Mouse (Mus musculus) activated CD4-positive, CD25-positive, alpha-beta regulatory T cell, adult 9 weeks (primary cell): ENCODE measurements around the gene Vipr1. TPM values are rescaled to one million over a fixed set of nuclear protein-coding genes. Genes with fewer than 3 reads are reported as not detected.

Experiments
- polyA plus RNA-seq: library from polyadenylated mRNA; unstranded; fragments of 100-300 nt; shearing (Covaris generic); gene quantifications from one replicate; pipeline ENCODE4 v1.2.1, GENCODE M21; 2017

The Vipr1 gene
- polyA plus RNA-seq = 2.0 TPM

DNA sequence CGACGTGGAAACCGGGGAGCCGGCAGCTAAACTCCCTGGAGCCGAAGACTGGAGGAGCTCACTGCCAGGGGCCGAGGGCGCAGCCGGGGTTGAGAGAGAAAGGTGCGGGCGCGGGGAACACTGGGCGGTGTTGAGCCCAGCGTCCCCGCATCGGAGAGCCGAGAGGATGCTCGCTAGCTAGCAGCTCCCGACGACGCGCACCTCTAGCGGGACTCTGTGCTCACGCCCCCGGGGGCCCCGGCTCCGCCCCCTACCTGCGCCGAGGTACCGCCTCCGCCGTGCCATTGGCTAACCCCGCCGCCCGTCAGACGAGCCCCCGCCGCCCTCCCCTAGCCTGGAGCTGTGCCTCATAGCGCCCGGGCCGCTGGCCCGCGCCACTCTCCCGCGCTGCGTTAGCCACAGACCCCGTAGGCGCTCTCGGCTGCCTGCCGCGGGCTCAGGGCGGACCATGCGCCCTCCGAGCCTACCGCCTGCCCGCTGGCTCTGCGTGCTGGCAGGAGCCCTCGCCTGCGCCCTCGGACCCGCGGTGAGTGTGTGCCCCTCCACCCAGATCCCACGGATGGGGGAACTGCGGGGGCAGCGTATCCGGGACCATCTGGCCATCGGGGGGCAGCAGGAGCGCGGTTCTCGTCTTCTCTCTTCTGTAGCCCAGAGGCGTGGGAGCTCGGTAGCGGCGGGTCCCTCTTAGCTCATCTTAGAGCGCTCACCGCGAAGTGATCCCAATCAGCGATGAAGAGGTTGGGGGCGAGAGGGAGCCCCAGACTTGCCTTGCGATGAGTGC, at the start of gene Vipr1:
Gene Vipr1, plus strand, starts transcription at position 316 of the 781 bp plus-strand sequence.

DNA sequence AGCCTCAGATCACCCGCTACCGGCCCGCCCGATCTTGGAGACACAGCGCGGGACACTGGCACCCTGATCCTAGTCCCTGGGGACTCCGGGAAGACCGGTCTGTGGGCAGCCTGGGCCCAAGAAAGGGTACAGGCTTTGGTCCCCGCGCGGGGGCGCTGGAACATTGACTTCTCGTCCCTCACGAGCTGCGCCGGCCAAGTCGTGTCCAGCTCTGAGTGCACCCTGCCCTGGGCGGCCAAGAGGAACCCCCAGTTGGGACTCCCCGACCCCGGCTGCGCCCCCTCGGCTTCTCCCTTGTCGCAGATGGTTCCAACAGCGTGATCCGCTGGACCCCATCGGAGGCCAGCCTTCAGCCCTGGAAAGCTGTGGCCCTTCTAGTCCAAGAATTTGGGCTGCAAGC, 515 bp upstream of the Vipr1 start, which contains the start of gene Lyzl4:
Gene Lyzl4, minus strand, starts transcription at position 96 of the 400 bp plus-strand sequence.

DNA sequence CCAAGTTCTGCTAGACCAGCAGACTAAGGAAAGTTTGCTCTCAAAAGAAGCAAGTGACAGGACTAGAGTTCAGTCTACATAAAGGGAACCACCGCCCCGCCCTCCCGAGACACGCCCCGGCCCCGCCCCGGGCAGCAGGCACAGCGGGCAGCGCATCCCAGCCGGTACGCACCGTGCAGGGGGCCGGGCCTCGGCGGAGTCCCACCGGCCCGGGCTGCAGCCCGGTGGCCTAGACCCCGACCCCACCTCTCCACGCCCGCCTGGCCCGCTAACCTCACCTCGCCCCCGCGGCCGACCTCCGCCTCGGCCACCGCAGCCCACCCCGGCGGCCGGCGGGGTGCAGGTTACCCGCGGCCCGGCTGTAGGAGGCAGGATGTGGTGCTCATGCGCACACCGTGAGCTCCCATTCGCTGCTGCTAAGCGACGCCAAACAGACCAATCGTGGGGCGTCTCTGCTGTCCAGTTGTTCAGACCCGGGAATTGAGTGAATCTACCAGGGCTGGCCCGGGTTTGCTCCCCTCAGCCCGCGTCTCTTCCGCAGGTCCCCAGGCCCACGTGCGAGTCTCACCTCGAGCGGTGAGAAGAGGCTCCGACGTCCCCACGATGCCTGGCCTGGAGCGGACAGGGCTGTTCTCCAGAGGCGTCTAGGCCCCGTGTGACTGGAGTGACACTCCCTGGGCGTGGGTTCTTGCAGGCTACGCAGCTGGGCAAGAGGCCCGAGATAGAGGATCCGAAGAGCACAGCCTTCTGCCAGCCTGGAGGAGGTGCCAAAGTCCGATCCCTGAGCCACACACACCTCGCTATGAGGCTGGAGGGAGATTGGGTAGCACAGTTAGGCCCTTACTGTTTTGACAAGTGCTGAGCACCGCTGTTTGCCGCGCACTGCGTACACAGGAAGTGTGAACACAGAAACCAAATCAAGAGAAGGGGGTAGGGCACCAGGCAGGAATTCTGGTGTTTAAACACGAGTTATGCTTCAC, 62.4 kb downstream of the Vipr1 start, which contains the start of gene Sec22c:
Gene Sec22c, minus strand, starts transcription at position 845 of the 980 bp plus-strand sequence.

GRCm38 (mm10) chr9:121709898-121710583, 67.5 kb downstream of the Vipr1 start, which contains the start of gene Ss18l2:
TSS of gene Ss18l2 (plus strand) at chr9:121710329.

DNA sequence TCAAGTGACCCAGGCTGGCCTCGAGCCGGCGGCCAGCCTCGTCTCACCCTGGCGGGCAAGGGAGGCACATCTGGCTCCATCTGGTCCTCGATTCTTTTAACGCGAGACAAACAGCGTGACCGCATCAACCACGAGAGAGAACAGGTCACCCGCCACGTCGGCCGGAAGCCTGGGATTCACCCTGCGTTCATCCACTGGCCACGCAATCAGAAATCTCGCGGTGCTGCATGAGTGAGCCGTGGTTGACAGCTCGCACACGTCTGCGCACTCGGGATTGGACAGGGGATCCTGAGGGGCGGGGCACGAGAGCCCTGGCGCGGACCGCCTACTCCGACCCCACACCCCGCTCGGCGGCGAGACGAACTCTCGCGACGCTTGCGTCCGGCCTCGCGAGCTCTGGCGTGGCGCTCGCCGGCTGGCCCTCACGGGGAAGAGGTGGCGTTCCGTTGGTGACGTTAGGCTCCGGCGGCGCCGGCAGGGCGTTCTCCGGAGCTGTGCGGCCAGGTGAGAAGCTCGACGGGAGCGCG, 76.3 kb downstream of the Vipr1 start, which contains the start of gene Nktr:
Gene Nktr, plus strand, starts transcription at position 378 of the 527 bp plus-strand sequence.

Other genes starting within 250 kb of the Vipr1 start
- gene Cck, start 147.0 kb upstream of the Vipr1 start, polyA plus RNA-seq = not detected
- not detected for gene Lyzl4, start 620 bp upstream of the Vipr1 start, polyA plus RNA-seq
- 29.2 TPM for gene Sec22c, start 62.8 kb downstream of the Vipr1 start, polyA plus RNA-seq
- 35.7 TPM for gene Ss18l2, start 67.6 kb downstream of the Vipr1 start, polyA plus RNA-seq
- 119 TPM for gene Nktr, start 76.5 kb downstream of the Vipr1 start, polyA plus RNA-seq
- 0.23 TPM for gene Zfp651, start 116.6 kb downstream of the Vipr1 start, polyA plus RNA-seq
- gene Klhl40, start 134.9 kb downstream of the Vipr1 start, polyA plus RNA-seq = not detected
- not detected for gene Hhatl, start 149.8 kb downstream of the Vipr1 start, polyA plus RNA-seq
- gene Ccdc13, start 196.7 kb downstream of the Vipr1 start, polyA plus RNA-seq = not detected
- gene Higd1a, start 215.6 kb downstream of the Vipr1 start, polyA plus RNA-seq = 112 TPM